Mouse (Mus musculus) monocyte, adult 5-6 weeks (primary cell): ENCODE results near the gene Cyb5b. TPM values are rescaled to one million over a fixed set of nuclear protein-coding genes. Genes with fewer than 3 reads are reported as not detected.

Experiments used
- ATAC-seq: fragments of 153-309, 156-312 bp; replicated peaks from 2 replicates; pipeline ENCODE4 v1.8.0; 2017; ENCODE audit warnings: mild to moderate bottlenecking; ENCODE audit not compliant: low TSS enrichment, insufficient number of reproducible peaks, severe bottlenecking, poor library complexity, low FRiP score
- total RNA-seq: library from RNA; stranded (forward); fragments of 200-1000, 200-491, 200-594 nt; gene quantifications from 3 replicates; pipeline ENCODE4 v1.2.3, GENCODE M21; 2017

Cyb5b gene
- total RNA-seq, 1 experiment from 2014 or later = 31.0 TPM

- ATAC-seq = no peak
Observed at GRCm38 (mm10) chr8:107124343-107124742, 26.1 kb upstream of the Cyb5b start.

- ATAC-seq = no peak
Observed at GRCm38 (mm10) chr8:107129171-107130025, 21.0 kb upstream of the Cyb5b start.

- ATAC-seq = no peak
Observed at GRCm38 (mm10) chr8:107130028-107130427, 20.4 kb upstream of the Cyb5b start.

GRCm38 (mm10) chr8:107132581-107133491 is 17.6 kb upstream of the Cyb5b start:
- ATAC-seq = no peak

GRCm38 (mm10) chr8:107133881-107134280 is 16.6 kb upstream of the Cyb5b start:
- no peak for ATAC-seq

- ATAC-seq = no peak
Observed at GRCm38 (mm10) chr8:107136003-107136612, 14.3 kb upstream of the Cyb5b start.

- ATAC-seq = no peak
Observed at GRCm38 (mm10) chr8:107137591-107137990, 12.8 kb upstream of the Cyb5b start.

- no peak for ATAC-seq
Observed at GRCm38 (mm10) chr8:107138338-107138737, 12.1 kb upstream of the Cyb5b start.

- ATAC-seq = no peak
Observed at GRCm38 (mm10) chr8:107139704-107140470, 10.6 kb upstream of the Cyb5b start.

- ATAC-seq = no peak
Observed at GRCm38 (mm10) chr8:107142539-107142938, 7.9 kb upstream of the Cyb5b start.

- ATAC-seq = no peak
Observed at GRCm38 (mm10) chr8:107143501-107143900, 6.9 kb upstream of the Cyb5b start.

- no peak for ATAC-seq
Observed at GRCm38 (mm10) chr8:107146186-107146585, 4.3 kb upstream of the Cyb5b start.

- no peak for ATAC-seq
Observed at GRCm38 (mm10) chr8:107148802-107149201, 1.6 kb upstream of the Cyb5b start.

GRCm38 (mm10) chr8:107150057-107150403 is 410 bp upstream of the Cyb5b start:
- 0 out of 2 replicates have a peak, but pooled peaks have one; percentile 2 for ATAC-seq

GRCm38 (mm10) chr8:107151212-107151920 is 926 bp downstream of the Cyb5b start:
- no peak for ATAC-seq

- no peak for ATAC-seq
Observed at GRCm38 (mm10) chr8:107153326-107154210, 3.1 kb downstream of the Cyb5b start.

- no peak for ATAC-seq
Observed at GRCm38 (mm10) chr8:107156816-107157215, 6.4 kb downstream of the Cyb5b start.
